Mouse (Mus musculus) CH12.LX (cell line): Measurements from ENCODE around the gene Tdo2. TPM values are rescaled to one million over a fixed set of nuclear protein-coding genes. Genes with fewer than 3 reads are reported as not detected.

Experiments used
- DNase-seq: peaks from one replicate; pipeline ENCODE4 v3.0.0-alpha.2; 2013; ENCODE audit errors: extremely low read depth
- H3K27ac ChIP-seq: 2 replicates; pipeline ENCODE4 v1.5.1; 2012; ENCODE audit warnings: low read depth, mild to moderate bottlenecking, control low read depth, moderate library complexity; ENCODE audit not compliant: insufficient read depth
- H3K27me3 ChIP-seq: replicated peaks from 2 replicates; pipeline ENCODE3; 2012; ENCODE audit warnings: inconsistent platforms
- H3K36me3 ChIP-seq, 2 experiments: replicated peaks in 1 of 2; 2 replicates each; pipeline versions ENCODE3 to v1.6.1; 2012; ENCODE audit warnings: inconsistent platforms in 1 of 2, low read length in 1 of 2, mild to moderate bottlenecking in 1 of 2, mixed read lengths in 1 of 2, moderate library complexity in 1 of 2; ENCODE audit not compliant: control insufficient read depth in 1 of 2, insufficient read depth in 1 of 2
- H3K4me1 ChIP-seq, 2 experiments: 2 replicates each; pipeline ENCODE4 v1.6.1; 2012; ENCODE audit warnings: inconsistent platforms in 1 of 2, moderate library complexity in 1 of 2; ENCODE audit not compliant: insufficient read depth in 2 of 2, control insufficient read depth in 1 of 2
- H3K4me2 ChIP-seq: 2 replicates; pipeline ENCODE4 v1.6.1; 2012; ENCODE audit warnings: low read depth, mild to moderate bottlenecking, control low read depth; ENCODE audit not compliant: poor library complexity, insufficient read depth, severe bottlenecking
- H3K4me3 ChIP-seq, 3 experiments: fragments of 150-350 bp in 1 of 3; sonication (generic) in 1 of 3; replicated peaks in 1 of 3; 2 replicates each; pipeline versions ENCODE3 to v1.5.1; 2011 to 2012; ENCODE audit warnings: low read depth in 2 of 3, low read length in 2 of 3, mild to moderate bottlenecking in 2 of 3, moderate library complexity in 2 of 3, control low read depth in 1 of 3, improper control_type of control experiment in 1 of 3, inconsistent platforms in 1 of 3, mixed read lengths in 1 of 3; ENCODE audit not compliant: poor library complexity in 1 of 3
- H3K79me2 ChIP-seq: replicated peaks from 2 replicates; pipeline ENCODE4 v1.6.1; 2012; ENCODE audit warnings: mild to moderate bottlenecking, moderate library complexity; ENCODE audit not compliant: control insufficient read depth, poor library complexity, insufficient read depth, severe bottlenecking; ENCODE audit errors: extremely low read depth
- H3K9ac ChIP-seq: 2 replicates; pipeline ENCODE4 v1.6.1; 2012; ENCODE audit warnings: low read depth, mild to moderate bottlenecking, control low read depth, moderate library complexity; ENCODE audit not compliant: insufficient read depth
- H3K9me3 ChIP-seq: replicated peaks from 2 replicates; pipeline ENCODE3; 2012; ENCODE audit warnings: low read length, inconsistent platforms, mixed read lengths
- BHLHE40 ChIP-seq: IDR thresholded peaks from 2 replicates; pipeline ENCODE4 v1.6.1; 2011; ENCODE audit warnings: mild to moderate bottlenecking, low read depth, low read length, improper control_type of control experiment
- CHD1 ChIP-seq: IDR thresholded peaks from 2 replicates; pipeline ENCODE4 v1.6.1; 2012; ENCODE audit warnings: low read depth, low read length, improper control_type of control experiment, inconsistent platforms
- CTCF ChIP-seq, 2 experiments: IDR thresholded peaks in 1 of 2; conservative IDR thresholded peaks in 1 of 2; 2 replicates each; pipeline ENCODE4 v1.5.1; 2011 to 2012; ENCODE audit warnings: low read depth in 2 of 2, low read length in 2 of 2, improper control_type of control experiment in 1 of 2, inconsistent platforms in 1 of 2, mild to moderate bottlenecking in 1 of 2, moderate library complexity in 1 of 2
- E2F4 ChIP-seq: IDR thresholded peaks from 2 replicates; pipeline ENCODE4 v1.6.1; 2011; ENCODE audit warnings: low read depth, low read length, improper control_type of control experiment; ENCODE audit not compliant: insufficient replicate concordance
- HCFC1 ChIP-seq: IDR thresholded peaks from 2 replicates; pipeline ENCODE4 v1.6.1; 2012; ENCODE audit warnings: low read depth, mild to moderate bottlenecking, inconsistent platforms, low read length, improper control_type of control experiment
- IRF4 ChIP-seq: IDR thresholded peaks from 2 replicates; pipeline ENCODE4 v1.6.1; 2014; ENCODE audit warnings: low read depth, mild to moderate bottlenecking, inconsistent platforms, low read length, improper control_type of control experiment
- MAFK ChIP-seq: IDR thresholded peaks from 2 replicates; pipeline ENCODE4 v1.6.1; 2011; ENCODE audit warnings: low read length, improper control_type of control experiment; ENCODE audit not compliant: insufficient replicate concordance
- MAX ChIP-seq: IDR thresholded peaks from 2 replicates; pipeline ENCODE4 v1.6.1; 2011; ENCODE audit warnings: low read length, improper control_type of control experiment
- MAZ ChIP-seq: IDR thresholded peaks from 2 replicates; pipeline ENCODE4 v1.6.1; 2012; ENCODE audit warnings: low read depth, mild to moderate bottlenecking, inconsistent platforms, low read length, improper control_type of control experiment, moderate library complexity
- MEF2A ChIP-seq: IDR thresholded peaks from 2 replicates; pipeline ENCODE4 v1.6.1; 2014; ENCODE audit warnings: low read depth, mild to moderate bottlenecking, inconsistent platforms, low read length, improper control_type of control experiment, borderline replicate concordance
- POLR2A ChIP-seq: IDR thresholded peaks from 2 replicates; pipeline ENCODE4 v1.6.1; 2011; ENCODE audit warnings: low read depth, mild to moderate bottlenecking, improper control_type of control experiment, low read length
- SIN3A ChIP-seq: IDR thresholded peaks from 2 replicates; pipeline ENCODE4 v1.6.1; 2012; ENCODE audit warnings: low read length, improper control_type of control experiment, inconsistent platforms
- ZC3H11A ChIP-seq: IDR thresholded peaks from 2 replicates; pipeline ENCODE4 v1.6.1; 2012; ENCODE audit warnings: low read depth, mild to moderate bottlenecking, inconsistent platforms, low read length, improper control_type of control experiment
- ZKSCAN1 ChIP-seq: IDR thresholded peaks from 2 replicates; pipeline ENCODE4 v1.6.1; 2012; ENCODE audit warnings: low read depth, inconsistent platforms, low read length, improper control_type of control experiment, borderline replicate concordance
- ZMIZ1 ChIP-seq: IDR thresholded peaks from 2 replicates; pipeline ENCODE4 v1.6.1; 2012; ENCODE audit warnings: low read depth, mild to moderate bottlenecking, inconsistent platforms, low read length, improper control_type of control experiment
- dilution Hi-C: fragments of 300-500 bp; cut with MboI; formaldehyde crosslinking; loops from 2 replicates; pipeline ENCODE4 v1.14.3; 2020; ENCODE audit warnings: low sequenced_read_pairs; ENCODE audit not compliant: extremely low pct_unique_long_range_greater_than_20kb, extremely low pct_ligation_motif_present
- in situ Hi-C: fragments of 300-500 bp; cut with MboI; formaldehyde crosslinking; loops from 3 replicates; pipeline ENCODE4 v1.14.3; 2019; ENCODE audit warnings: low sequenced_read_pairs, low pct_ligation_motif_present, low pct_unique_long_range_greater_than_20kb, mixed read lengths
- polyA plus RNA-seq: library from polyadenylated mRNA; unstranded; fragments of >175 nt; gene quantifications from 2 replicates; pipeline ENCODE4 v1.2.1, GENCODE M21; 2012; ENCODE audit warnings: low read depth; ENCODE audit not compliant: insufficient read length
- total RNA-seq, 2 experiments: library from RNA; depleted of rRNA; stranded (reverse); fragments of 300-350 nt in 1 of 2; fragments of >200 nt in 1 of 2; gene quantifications; 2 replicates each; pipeline ENCODE4 v1.2.3; 2012 to 2014

The Tdo2 gene
- total and polyA plus RNA-seq, 3 experiments = 0.41 TPM; not detected in 2

DNA sequence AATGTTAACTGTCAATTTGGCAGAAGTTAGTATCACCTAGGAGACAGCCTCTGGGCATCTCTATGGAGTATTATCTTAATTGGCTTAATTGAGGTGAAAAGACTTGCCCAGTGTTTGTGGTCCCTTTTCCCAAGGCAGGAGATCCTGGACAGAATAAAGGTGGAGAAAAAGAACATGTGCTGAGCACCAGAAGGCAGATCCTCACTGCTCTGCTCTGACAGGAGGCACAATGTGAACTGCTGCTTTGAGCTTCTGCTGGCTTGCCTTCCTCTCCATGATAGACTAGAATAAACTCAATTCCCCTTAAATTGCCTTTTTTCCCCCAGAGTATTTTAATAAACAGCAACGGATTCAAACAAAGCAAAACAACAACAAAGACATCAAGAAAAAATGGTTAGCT is 9.1 kb upstream of the Tdo2 start:
- in situ Hi-C loops = no loop called here
- H3K9me3 ChIP-seq = peaks cover 3% of the 10 kb centered on the region
- no peaks in the 10 kb centered on the region for H3K27me3 ChIP-seq
- TF ChIP-seq IRF4 (no peak), ZMIZ1 (no peak), CTCF (conservative IDR thresholded peaks at IDR 0.05 in 1 of 2, IDR thresholded peaks at IDR 0.05 in 1 of 2; ENCODE audit: low read depth in 2 of 2, low read length in 2 of 2) (no peak), MAZ (no peak), E2F4 (no peak), POLR2A (no peak), CHD1 (no peak)
- no peak overlapping the region for H3K4me2 ChIP-seq
- dilution Hi-C loops = no loop called here
- no peak overlapping the region for H3K27ac ChIP-seq
- H3K4me3 ChIP-seq = no peak overlapping the region
- H3K79me2 ChIP-seq = no peaks in the 10 kb centered on the region
- DNase-seq = no peak
- H3K9ac ChIP-seq = no peak overlapping the region
- H3K36me3 ChIP-seq = no peaks in the 10 kb centered on the region
- H3K4me1 ChIP-seq = peaks cover 0 to 25% of the 10 kb centered on the region in 2 experiments; a peak in 2 of 4 replicates

DNA sequence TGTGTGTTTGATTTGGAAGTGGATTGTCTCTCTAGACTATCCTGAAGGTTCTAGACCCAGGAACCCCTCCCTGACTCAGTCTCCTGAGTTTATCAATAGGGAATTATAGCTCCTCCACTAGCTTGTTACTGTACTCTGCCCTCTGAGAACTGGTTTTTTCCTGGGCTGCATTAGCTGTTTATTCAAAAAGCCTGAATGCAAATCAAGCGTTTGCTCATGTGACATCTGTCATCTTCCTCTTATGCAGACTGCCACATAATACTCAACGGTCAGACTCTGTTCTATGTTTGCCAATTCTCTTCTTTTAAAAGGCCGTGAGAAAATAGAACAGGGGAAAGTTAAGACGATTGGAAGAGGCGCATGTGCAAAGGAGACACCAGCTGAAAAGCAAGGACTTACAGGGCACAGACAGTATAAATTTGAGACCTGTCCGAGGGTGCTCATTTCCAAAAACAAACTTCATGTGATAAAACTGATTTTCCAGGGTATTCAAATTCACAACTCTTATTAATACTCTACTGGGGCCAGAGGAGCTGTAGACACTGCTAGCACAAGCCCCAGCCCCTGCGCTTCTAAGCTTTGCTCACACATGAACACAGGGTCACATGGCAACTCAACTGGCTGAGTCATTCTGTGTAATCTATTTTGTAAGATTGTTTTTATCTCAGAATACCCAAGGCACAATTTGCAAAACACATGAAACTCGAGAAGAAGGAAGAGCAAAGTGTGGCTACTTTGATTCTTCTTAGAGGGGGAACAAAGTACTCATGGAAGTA is 7.3 kb upstream of the Tdo2 start:
- in situ Hi-C loops = no loop called here
- H3K79me2 ChIP-seq = no peaks in the 10 kb centered on the region
- TF ChIP-seq BHLHE40 (peak; percentile 66), MAX (no peak)
- TF ChIP-seq, all 38 proteins: peak for 1
- Histone ChIP-seq H3K36me3 (no peaks in the 10 kb centered on the region), H3K27me3 (no peaks in the 10 kb centered on the region), H3K4me3 (no peak overlapping the region), H3K4me2 (peak overlapping the region; percentile 56), H3K4me1 (peaks cover 0 to 16% of the 10 kb centered on the region in 2 experiments; a peak in 2 of 4 replicates), H3K27ac (no peak overlapping the region), H3K9ac (no peak overlapping the region), H3K9me3 (peaks cover under 1% of the 10 kb centered on the region)
- DNase-seq = peak; percentile 10
- dilution Hi-C loops = no loop called here

DNA sequence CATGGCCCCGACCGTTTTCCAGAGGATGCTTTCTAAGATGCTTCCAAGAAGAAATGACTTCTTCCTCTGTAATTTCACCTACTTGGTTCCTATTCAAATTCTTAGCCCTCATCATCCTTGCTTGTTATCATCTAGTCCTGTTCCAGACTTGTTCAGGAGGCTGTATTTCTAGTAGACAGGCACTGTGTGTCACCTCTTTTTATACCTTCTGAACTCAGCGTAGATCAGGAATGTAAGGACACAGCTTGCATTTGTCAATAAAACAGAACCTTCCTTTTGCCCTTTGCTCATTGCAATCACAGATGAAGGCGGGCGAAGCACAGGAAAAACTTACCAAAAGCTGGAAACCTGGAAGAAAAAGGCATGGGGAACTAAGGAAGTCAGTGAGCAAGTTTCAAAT is 6.0 kb upstream of the Tdo2 start, which contains the start of gene Asic5:
TSS of gene Asic5 (plus strand) at position 301 of the 400 bp plus-strand sequence.
- Histone ChIP-seq H3K4me3 (no peak within 1 kb of the TSS), H3K9ac (no peak within 1 kb of the TSS), H3K4me1 (peaks cover 0 to 16% of the 10 kb centered on the region in 2 experiments; a peak in 2 of 4 replicates), H3K79me2 (no peaks in the 10 kb centered on the region), H3K4me2 (peak within 1 kb of the TSS; percentile 56), H3K27me3 (no peaks in the 10 kb centered on the region), H3K36me3 (no peaks in the 10 kb centered on the region), H3K27ac (no peak within 1 kb of the TSS), H3K9me3 (no peaks in the 10 kb centered on the region)
- DNase-seq = no peak
- dilution Hi-C loops = no loop called here
- TF ChIP-seq HCFC1 = no peak
- no peak for TF ChIP-seq ZC3H11A
- TF ChIP-seq ZKSCAN1 = no peak
- TF ChIP-seq MAFK = no peak
- no peak for TF ChIP-seq MAX
- TF ChIP-seq SIN3A = no peak
- TF ChIP-seq MEF2A = no peak
- no peak for TF ChIP-seq CTCF (conservative IDR thresholded peaks at IDR 0.05 in 1 of 2, IDR thresholded peaks at IDR 0.05 in 1 of 2; ENCODE audit: low read depth in 2 of 2, low read length in 2 of 2)
- in situ Hi-C loops = no loop called here
